Mouse (Mus musculus): ENCODE measurements around the gene Map2k2.
"Not testable (repeated sequence)": the region's sequence is repeated elsewhere in the genome, so short reads cannot be mapped to it uniquely, and the experiment has no call there.

The Map2k2 gene

DNA sequence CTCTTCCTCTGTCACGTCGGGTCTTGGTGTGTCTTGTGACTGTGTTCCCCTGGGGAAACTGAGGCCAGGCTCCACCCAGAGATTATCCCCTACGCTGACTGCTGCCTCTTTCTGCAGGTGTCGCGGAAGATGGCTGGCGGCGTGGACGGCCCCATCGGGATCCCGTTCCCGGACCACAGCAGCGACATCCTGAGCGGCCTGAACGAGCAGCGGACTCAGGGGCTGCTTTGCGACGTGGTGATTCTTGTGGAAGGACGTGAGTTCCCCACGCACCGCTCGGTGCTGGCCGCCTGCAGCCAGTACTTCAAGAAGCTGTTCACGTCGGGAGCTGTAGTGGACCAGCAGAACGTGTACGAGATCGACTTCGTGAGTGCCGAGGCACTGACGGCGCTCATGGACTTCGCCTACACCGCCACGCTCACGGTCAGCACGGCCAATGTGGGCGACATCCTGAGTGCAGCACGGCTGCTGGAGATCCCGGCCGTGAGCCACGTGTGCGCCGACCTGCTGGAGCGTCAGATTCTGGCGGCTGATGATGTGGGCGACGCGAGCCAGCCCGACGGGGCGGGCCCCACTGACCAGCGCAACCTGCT lies 38.2 kb downstream of the Map2k2 start:
- DNase-seq = no peak

DNA sequence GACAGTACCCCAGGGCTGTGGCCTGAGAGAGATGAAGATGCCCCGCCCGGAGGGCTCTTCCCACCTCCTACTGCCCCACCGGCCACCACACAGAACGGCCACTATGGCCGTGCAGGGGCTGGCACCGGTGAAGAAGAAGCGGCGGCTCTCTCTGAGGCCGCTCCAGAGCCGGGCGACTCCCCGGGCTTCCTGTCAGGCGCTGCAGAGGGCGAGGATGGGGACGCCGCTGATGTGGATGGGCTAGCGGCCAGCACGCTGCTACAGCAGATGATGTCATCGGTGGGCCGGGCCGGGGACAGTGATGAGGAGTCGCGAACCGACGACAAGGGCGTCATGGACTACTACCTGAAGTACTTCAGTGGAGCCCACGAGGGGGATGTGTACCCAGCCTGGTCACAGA lies 39.0 kb downstream of the Map2k2 start:
- no peak for DNase-seq

- DNase-seq = no peak
These were observed 39.6 kb downstream of the Map2k2 start for GRCm38 (mm10) chr10:81145307-81145706.

DNA sequence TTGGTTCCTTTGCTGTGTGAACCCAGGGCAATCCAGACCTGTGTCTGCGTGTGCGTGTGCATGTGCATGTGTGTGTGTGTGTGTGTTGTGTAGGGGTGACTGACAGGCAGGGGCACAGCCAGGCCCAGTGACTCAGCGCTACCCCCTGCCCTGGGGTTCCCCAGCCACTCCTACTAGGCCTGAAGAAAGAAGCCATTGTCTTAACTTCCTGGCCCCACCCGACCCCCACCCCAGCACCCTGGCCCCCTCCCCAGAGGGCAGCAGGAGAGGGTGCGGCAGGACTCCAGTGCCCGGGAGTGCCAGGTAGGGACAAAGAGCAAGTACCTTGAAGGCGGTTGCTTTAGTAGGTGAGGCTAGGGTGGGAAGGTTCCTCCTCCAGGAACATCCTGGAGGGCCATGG lies 40.1 kb downstream of the Map2k2 start:
- DNase-seq = no peak

GRCm38 (mm10) chr10:81146296-81146695 lies 40.6 kb downstream of the Map2k2 start:
- DNase-seq = no peak

- DNase-seq = no peak
These were observed 45.5 kb downstream of the Map2k2 start for GRCm38 (mm10) chr10:81151261-81151660.

GRCm38 (mm10) chr10:81152609-81153008 lies 46.9 kb downstream of the Map2k2 start:
- no peak for DNase-seq

DNA sequence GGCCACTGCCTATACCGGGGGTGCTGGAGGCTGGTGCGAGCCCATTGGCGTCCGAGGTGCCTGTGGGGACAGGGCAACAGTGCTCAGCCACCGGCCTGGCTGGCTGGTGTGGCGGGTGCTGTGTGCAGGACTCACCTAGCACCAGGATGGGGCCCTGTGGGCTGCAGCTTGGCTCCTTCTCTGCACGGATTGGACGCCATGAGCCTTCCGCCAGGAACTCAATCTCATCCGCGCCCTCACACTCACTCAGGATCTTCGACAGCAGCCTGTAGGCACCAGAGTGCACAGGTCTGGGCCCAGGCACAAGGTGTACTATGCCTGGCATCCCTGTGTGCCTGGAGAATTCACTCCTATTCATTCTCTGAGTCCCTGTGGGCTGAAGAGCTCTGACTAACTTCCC lies 48.6 kb downstream of the Map2k2 start:
- DNase-seq = no peak

GRCm38 (mm10) chr10:81154736-81155135 lies 49.0 kb downstream of the Map2k2 start:
- DNase-seq = no peak

DNA sequence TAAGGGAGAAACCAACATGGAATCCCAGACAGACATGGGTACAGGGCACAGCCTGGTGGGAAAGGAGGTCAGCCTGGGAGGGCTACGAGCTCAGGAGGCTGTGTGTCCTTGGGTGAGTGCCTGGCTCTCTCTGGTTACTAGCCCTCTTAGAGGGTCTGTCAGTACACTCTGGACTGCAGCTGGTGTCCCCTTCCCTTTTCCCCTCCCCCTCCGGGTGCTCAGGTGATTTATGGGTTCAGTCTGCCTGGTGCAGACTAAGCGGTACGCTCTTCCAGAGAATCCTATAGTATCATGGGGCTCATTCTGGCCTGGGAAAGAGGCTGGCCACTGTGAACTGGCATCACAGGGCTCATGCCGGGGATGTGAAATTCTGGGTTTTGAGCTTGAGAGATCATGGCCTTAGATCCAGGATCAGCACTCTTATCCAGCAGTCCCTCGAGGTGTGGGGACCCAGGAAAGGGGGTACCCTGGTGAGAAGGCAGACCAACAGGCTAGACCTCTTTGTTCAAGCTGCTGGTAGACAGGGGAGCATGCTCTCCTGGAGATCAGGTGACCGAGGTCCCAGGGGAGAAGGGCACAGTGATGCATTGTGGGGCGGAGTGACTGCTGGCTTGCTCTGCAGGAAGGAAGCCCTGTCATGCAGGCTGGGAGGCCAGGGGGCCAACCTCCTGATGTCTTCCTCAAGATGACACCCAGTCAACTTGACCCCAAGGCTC lies 56.0 kb downstream of the Map2k2 start:
- DNase-seq = no peak

DNA sequence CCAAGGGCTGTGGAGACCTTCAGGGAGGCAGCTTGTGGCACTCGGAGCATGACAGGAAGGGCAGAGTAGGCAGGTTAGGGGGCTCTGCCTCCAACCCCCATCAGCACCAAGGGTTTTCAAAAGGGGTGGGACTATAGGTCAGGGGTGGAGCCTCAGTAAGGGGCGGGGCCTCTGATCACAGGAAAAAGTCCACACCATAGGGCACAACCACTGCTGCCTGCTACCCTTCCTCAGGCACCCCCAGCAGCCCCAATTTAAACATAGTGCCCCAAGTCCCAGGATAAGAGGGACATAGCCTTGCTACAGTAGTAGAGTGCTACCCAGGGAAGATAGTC lies 56.6 kb downstream of the Map2k2 start:
- DNase-seq = no peak

- peak; percentile 81 for DNase-seq
These were observed 59.4 kb downstream of the Map2k2 start for GRCm38 (mm10) chr10:81165118-81165517.

DNA sequence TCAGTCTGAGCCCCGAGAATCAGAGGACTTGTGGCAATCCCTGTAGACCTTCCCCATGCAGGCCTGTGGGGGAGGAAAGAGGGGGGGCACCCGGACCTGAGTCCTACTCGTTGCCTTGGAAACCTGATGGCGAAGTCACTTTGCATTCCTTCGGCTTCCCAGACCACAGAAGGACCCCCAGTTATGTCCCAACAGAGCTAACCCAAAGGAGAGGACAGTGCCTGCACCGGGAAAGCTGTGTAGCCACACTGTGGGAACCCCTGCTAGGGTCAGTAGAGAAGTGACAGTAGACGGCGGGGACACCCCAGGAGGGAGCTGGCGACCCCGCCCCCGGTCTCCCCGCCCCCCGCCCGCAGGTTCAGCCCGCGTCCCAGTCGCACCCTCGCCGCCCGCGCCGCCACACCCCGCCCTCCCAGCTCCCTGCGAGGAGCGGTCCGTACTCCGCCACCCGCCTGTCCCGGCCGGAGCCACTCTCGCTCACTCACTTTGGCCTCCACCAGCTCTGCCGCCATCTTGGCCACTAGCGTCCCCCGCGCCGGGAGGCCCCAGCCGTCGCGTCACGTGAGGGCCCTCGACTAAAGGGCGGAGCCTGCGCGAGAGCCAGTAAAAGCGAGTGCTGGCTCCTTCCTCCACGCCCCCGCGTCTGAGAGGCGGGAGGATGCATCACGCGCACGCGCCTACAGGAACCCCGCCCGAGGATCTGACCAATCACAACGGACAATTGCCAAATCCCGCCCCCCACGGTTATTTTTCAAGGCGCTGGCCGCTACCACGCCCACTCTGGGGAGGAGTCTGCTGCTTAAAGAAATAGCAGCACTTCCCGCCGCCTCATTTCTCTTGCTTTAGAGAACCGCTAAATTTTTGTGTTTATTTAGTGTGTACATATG lies 61.7 kb downstream of the Map2k2 start, which contains the start of gene Pias4:
Gene Pias4, minus strand, starts transcription at position 724 of the 887 bp plus-strand sequence.
- DNase-seq = peak; percentile 100

DNA sequence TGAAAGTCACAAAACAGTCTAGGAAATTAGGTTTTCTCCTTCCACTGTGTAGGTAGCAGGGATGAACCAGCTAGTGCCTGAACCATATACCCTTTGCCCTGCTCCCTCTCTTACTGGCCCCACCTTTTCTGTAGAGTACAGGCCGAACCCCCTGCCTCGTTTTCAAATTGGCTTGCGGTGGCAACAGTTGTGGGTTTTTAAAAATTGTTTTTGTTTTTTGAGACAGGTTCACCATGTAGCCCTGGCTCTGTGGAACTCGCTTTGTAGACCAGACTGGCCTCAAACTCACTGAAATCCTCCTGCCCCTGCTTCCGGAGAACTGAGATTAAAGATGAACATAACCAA lies 62.3 kb downstream of the Map2k2 start:
- no peak for DNase-seq

- peak; percentile 86 for DNase-seq
These were observed 63.0 kb downstream of the Map2k2 start for GRCm38 (mm10) chr10:81168521-81169244.

GRCm38 (mm10) chr10:81169411-81169900 lies 63.7 kb downstream of the Map2k2 start:
- peak; percentile 63 for DNase-seq

GRCm38 (mm10) chr10:81173132-81173531 lies 67.4 kb downstream of the Map2k2 start:
- peak; percentile 85 for DNase-seq

- DNase-seq = peak; percentile 95
These were observed 69.1 kb downstream of the Map2k2 start for GRCm38 (mm10) chr10:81174617-81175344.

DNA sequence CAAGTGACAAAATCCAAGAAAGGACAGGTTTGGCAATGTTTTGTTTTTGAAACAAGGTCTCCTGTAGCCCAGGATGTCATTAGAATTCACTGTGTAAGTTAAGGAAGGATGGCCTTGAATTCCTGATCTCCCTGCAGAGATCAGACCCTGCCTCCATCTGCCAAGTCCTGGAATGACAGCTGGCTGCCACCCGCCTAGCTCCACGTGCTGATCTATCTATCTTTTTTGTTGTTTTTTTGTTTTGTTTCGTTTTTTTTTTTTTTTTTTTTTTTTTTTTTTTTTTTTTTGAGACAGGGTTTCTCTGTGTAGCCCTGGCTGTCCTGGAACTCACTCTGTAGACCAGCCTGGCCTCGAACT lies 69.6 kb downstream of the Map2k2 start:
- DNase-seq = not testable (repeated sequence)

DNA sequence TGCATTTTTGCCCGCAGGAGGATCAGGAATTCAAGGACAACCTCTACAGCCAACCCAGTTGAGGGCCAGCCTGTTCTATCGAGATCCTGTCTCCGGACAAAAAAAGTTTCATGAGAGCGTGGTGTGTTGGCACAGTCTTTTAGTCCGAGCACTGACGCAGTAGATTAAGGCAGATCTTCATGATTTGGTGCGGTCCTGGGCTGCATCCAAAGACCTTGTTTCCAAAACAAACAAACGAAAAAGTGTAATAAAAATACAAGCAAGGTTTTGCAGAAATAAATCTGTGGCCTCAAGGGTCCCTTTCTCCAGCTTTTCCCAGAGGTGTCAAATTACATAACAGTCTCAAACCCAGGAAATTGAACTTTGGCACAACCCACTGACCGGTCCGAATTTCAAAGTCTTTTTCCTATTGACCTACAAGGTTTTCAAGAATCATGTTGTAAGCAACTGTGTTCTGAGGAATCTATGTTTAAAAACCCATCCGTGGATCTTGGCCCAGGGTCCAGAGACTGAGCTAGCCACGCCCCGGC lies 70.3 kb downstream of the Map2k2 start:
- no peak for DNase-seq

DNA sequence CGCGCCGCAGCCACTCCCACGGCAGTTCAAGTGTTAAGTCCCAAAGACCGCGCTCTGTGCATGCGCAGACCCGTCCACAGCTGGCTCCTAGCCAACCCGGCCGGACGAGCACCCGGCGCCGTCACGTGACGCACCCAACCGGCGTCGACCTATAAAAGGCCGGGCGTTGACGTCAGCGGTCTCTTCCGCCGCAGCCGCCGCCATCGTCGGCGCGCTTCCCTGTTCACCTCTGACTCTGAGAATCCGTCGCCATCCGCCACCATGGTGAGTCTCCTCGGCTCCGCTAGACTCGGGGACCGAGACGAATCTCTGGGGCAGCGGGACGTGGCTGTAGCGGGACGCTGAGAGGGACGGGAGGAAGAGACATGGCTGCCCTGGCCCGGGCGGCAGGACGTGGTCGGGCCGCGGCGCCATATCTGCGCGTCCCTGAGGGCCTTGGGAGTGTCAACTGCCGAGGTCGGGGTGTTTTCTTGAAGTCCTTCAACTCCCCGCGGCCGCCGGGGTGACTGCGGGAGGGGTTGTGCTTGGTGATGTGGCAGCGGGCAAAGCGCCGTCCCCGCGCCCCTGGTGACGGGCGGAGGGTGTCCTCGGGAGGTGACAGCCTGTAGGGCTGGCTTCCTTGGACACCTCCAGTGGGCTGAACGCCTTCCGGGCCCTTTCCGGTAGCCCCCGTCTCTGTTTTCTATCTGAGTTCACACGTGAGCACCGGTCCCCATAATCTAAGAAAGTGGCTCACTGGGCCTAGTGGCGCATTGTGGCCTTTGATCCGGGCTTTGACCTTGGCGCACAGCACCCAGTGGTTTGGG lies 71.0 kb downstream of the Map2k2 start, which contains the start of gene Eef2:
Gene Eef2, plus strand, starts transcription at position 166 of the 806 bp plus-strand sequence.
- peak; percentile 99 for DNase-seq
